Mouse (Mus musculus): Measurements from ENCODE around the gene Gm773. TPM values are rescaled to one million over a fixed set of nuclear protein-coding genes. Genes with fewer than 3 reads are reported as not detected.

The Gm773 gene
- not detected in 2 replicates for polyA plus RNA-seq (2012; rRNA removed; ENCODE audit: low replicate concordance)

DNA sequence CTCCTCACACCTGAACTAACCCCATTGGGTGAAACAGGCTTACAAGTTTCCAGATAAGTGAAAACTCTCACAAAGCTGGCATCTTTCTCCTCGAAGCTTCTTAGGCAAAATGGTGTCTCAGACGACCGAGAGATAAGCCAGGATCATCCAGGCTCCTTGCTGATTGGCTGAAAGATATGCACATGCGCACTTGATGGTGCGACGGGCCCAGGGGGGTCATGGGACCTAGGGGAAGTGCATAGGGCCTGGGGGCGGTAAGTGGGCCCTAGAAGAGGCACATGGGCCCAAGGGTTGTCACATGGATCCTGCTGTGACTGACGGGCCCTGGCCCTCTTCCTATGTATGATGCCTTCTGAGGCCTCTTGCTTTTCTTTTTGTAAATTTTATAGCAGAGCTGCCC is at the start of gene Gm773:
Gene Gm773 (minus strand): TSS at position 111 of the 400 bp plus-strand sequence.

Other genes with a start within 250 kb of the Gm773 start
- gene 3830403N18Rik, start 76.3 kb downstream of the Gm773 start, polyA plus RNA-seq (2012; rRNA removed; ENCODE audit: low replicate concordance) = not detected in 2 replicates
- gene Zfp449, start 133.5 kb upstream of the Gm773 start, polyA plus RNA-seq (2012; rRNA removed; ENCODE audit: low replicate concordance) = not detected in 2 replicates
- gene Smim10l2a, start 161.7 kb upstream of the Gm773 start, polyA plus RNA-seq (2012; rRNA removed; ENCODE audit: low replicate concordance) = 0.06 and 1.1 TPM in 2 replicates
- not detected in 2 replicates for gene Gm2174, start 235.1 kb upstream of the Gm773 start, polyA plus RNA-seq (2012; rRNA removed; ENCODE audit: low replicate concordance)
- gene Ints6l, start 242.0 kb upstream of the Gm773 start, polyA plus RNA-seq (2012; rRNA removed; ENCODE audit: low replicate concordance) = 0.68 and 2.9 TPM in 2 replicates